In genomic region chr4:109477454-109477853, GRCm38 (mm10) we compare ENCODE assay signal across 27 mouse cellular contexts. TPM values are rescaled to one million over a fixed set of nuclear protein-coding genes. Genes with fewer than 3 reads are reported as not detected.
DNase-seq lines count a peak whose midpoint lies in the region; ATAC-seq lines count a peak whose summit lies in the region.
"Had no signal": no experiment of that assay in that cellular context is flagged by ENCODE, and none has a peak within 500 bp of the region (broad histone marks: within the 10 kb centered on the region; RNA-seq: fewer than 3 reads in every experiment).

No protein-coding gene starts in this region.

- H3K4me2 ChIP-seq in kidney, embryonic 14.5 days (replicated peaks; ENCODE audit: low read depth, low read length): no peak overlapping the region

- peak; percentile 23 for DNase-seq in cerebellum, adult 9-11 months
- DNase-seq in cerebellum, postnatal 36 days: no peak
- DNase-seq in kidney, adult 8-10 months: peak; percentile 38 to 57
- DNase-seq in induced T-regulatory cell, adult 2 months (ENCODE audit: low read depth): peak; percentile 16
- DNase-seq in kidney, postnatal 36 days: peak; percentile 49 to 65
- no peak for DNase-seq in T-cell, adult 2 months (ENCODE audit: low spot score)
- no peak for DNase-seq in embryo, embryonic 11 days
- DNase-seq: cerebellum, adult 2 months; heart, postnatal 4 days; left cerebral cortex, postnatal 4 days; lung, adult 18-20 months; lung, postnatal 10 days; right cerebral cortex, postnatal 14 days; thymus, postnatal 14 days had no signal

- H3K36me3 ChIP-seq in kidney, embryonic 14.5 days (ENCODE audit: control insufficient read depth, insufficient read depth, low read length): 0 out of 2 replicates have a peak, but pooled peaks cover 2% of the 10 kb centered on the region
- H3K36me3 ChIP-seq: limb, embryonic 15.5 days had no signal

- no peak for ATAC-seq in kidney, embryonic 14.5 days (ENCODE audit: low FRiP score, low TSS enrichment)

- no peaks in the 10 kb centered on the region for H3K27me3 ChIP-seq in kidney, embryonic 14.5 days (ENCODE audit: control insufficient read depth, insufficient read depth, low read length)
- H3K27me3 ChIP-seq: embryonic facial prominence, embryonic 13.5 days; forebrain, embryonic 12.5 days; limb, embryonic 15.5 days had no signal

- H3K4me3 ChIP-seq in kidney, embryonic 14.5 days (ENCODE audit: low read length): no peak overlapping the region

- H3K27ac ChIP-seq in kidney, embryonic 14.5 days (ENCODE audit: low read depth, low read length): no peak overlapping the region

- peaks cover 6% of the 10 kb centered on the region; the same call in 1 of the 2 replicates for H3K4me1 ChIP-seq in kidney, embryonic 14.5 days (ENCODE audit: control insufficient read depth, insufficient read depth, low read length)

- WGBS in kidney, embryonic 14.5 days: 88% methylated on average over 3 of the region's 3 CpGs

- H3K9me3 ChIP-seq in kidney, embryonic 14.5 days (ENCODE audit: control insufficient read depth, low read length): no peaks in the 10 kb centered on the region
- H3K9me3 ChIP-seq: embryonic facial prominence, embryonic 13.5 days; forebrain, embryonic 12.5 days; heart, embryonic 10.5 days; limb, embryonic 15.5 days; midbrain, embryonic 10.5 days had no signal

- no peak overlapping the region for H3K9ac ChIP-seq in kidney, embryonic 14.5 days (ENCODE audit: low read depth, low read length)

RNA-seq across cellular contexts. Expression of gene Rnf11, which starts 7.1 kb away (rescaled TPM):
- 31.0 and 44.8 TPM in 2 replicates for polyA plus RNA-seq in kidney, embryonic 14.5 days (2014; fragmentation: Nextera tagmentation; extraction: Ambion mirVana)

RNA-seq across cellular contexts. Expression of gene 4930522H14Rik, which starts 53.6 kb away (rescaled TPM):
- polyA plus RNA-seq in kidney, embryonic 14.5 days (2014; fragmentation: Nextera tagmentation; extraction: Ambion mirVana): not detected in 2 replicates
- polyA plus RNA-seq: CD4-positive, CD25-positive, alpha-beta regulatory T cell, adult 4 months; cerebellum, adult 2 months; embryonic facial prominence, embryonic 13.5 days; erythroblast, embryonic 14.5 days; forebrain, embryonic 12.5 days; heart, embryonic 10.5 days; heart, embryonic 16.5 days; hindbrain, embryonic 14.5 days; intestine, embryonic 14.5 days; limb, embryonic 15.5 days; midbrain, embryonic 10.5 days; neural tube, embryonic 11.5 days; stomach, postnatal 0 days had no signal

Comparison
In these comparisons a context has a peak if more than half of its experiments do, and no peak if none do; other contexts are left out.
1. DNase-seq: peak in cerebellum, adult 9-11 months (single experiment), kidney, adult 8-10 months (2 of 2), induced T-regulatory cell, adult 2 months (single experiment) and kidney, postnatal 36 days (2 of 2); none in cerebellum, postnatal 36 days (0 of 2), T-cell, adult 2 months (single experiment) and embryo, embryonic 11 days (single experiment).